Mouse (Mus musculus) embryonic fibroblast, embryonic 13.5 days (primary cell): ENCODE data around the gene Piwil1. TPM values are rescaled to one million over a fixed set of nuclear protein-coding genes. Genes with fewer than 3 reads are reported as not detected.
"Not testable (repeated sequence)": the region's sequence is repeated elsewhere in the genome, so short reads cannot be mapped to it uniquely, and the experiment has no call there.

Experiments used
- H3K27ac ChIP-seq: 2 replicates; pipeline ENCODE4 v1.5.1; 2012; ENCODE audit warnings: low read length, control low read depth, inconsistent platforms; ENCODE audit not compliant: insufficient read depth
- H3K4me1 ChIP-seq: 2 replicates; pipeline ENCODE4 v1.6.1; 2011; ENCODE audit warnings: low read length; ENCODE audit not compliant: control insufficient read depth, insufficient read depth
- H3K4me3 ChIP-seq: 2 replicates; pipeline ENCODE4 v1.5.1; 2011; ENCODE audit warnings: mild to moderate bottlenecking, control low read depth, low read length; ENCODE audit not compliant: insufficient read depth
- CTCF ChIP-seq: IDR thresholded peaks from 2 replicates; pipeline ENCODE4 v1.5.1; 2011; ENCODE audit warnings: mild to moderate bottlenecking, control low read depth, low read length, moderate library complexity, borderline replicate concordance; ENCODE audit not compliant: insufficient read depth
- POLR2A ChIP-seq: IDR thresholded peaks from 2 replicates; pipeline ENCODE4 v1.6.1; 2011; ENCODE audit warnings: low read depth, mild to moderate bottlenecking, control low read depth, low read length, moderate library complexity
- polyA plus RNA-seq: library from polyadenylated mRNA; stranded (reverse); fragments of >200 nt; gene quantifications from 2 replicates; pipeline ENCODE4 v1.2.4, GENCODE M21; 2011; ENCODE audit warnings: low read depth; ENCODE audit not compliant: missing spikeins, insufficient read length

Gene Piwil1
- polyA plus RNA-seq, 1 experiment = not detected

DNA sequence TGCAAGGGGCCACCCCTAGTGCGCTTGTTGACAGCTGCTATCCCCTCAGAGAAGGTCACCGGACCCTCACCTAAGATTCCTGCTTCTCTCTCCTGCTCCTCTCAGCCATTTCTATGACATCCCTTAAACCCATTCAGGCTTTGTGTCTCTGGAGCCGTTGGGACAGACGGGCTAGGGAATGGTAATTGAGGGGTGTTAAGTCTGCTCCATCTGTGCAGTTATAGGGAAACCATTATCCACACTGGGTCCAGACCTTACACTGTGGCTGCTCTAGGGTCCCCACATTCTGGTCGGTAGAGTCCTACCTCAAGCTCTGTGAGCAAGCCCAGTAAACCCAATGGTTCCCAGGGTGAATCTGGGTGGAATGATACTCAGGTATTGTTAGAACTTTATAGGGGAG lies 6.6 kb downstream of the Piwil1 start:
- no peak for TF ChIP-seq CTCF
- no peak for TF ChIP-seq POLR2A
- Histone ChIP-seq H3K4me3 (no peak overlapping the region), H3K27ac (no peak overlapping the region), H3K4me1 (no peaks in the 10 kb centered on the region)

GRCm38 (mm10) chr5:128710596-128710995 lies 8.3 kb downstream of the Piwil1 start:
- H3K27ac ChIP-seq = no peak overlapping the region
- TF ChIP-seq POLR2A = no peak
- TF ChIP-seq CTCF = no peak
- H3K4me3 ChIP-seq = no peak overlapping the region
- H3K4me1 ChIP-seq = no peaks in the 10 kb centered on the region

DNA sequence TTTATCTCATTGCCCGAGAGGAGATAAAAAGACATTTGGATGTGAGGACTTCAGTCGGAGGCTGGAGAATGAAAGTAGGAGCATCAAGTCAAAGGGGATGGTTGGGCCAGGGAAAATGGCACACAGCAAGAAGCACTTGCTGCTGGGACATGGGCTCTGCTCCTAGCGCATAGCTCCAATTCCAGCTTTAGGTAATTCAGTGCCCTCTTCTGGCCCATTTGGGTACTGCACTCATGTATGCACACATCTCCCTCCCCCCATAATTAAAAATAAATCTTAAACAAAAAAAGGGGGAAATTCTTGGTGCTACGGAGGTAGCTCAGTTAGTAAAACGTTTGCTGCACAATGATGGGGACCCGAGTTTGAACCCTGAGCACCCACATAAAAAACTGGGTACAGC lies 9.5 kb downstream of the Piwil1 start:
- Histone ChIP-seq H3K4me3 (no peak overlapping the region), H3K27ac (no peak overlapping the region), H3K4me1 (no peaks in the 10 kb centered on the region)
- no peak for TF ChIP-seq POLR2A
- no peak for TF ChIP-seq CTCF

DNA sequence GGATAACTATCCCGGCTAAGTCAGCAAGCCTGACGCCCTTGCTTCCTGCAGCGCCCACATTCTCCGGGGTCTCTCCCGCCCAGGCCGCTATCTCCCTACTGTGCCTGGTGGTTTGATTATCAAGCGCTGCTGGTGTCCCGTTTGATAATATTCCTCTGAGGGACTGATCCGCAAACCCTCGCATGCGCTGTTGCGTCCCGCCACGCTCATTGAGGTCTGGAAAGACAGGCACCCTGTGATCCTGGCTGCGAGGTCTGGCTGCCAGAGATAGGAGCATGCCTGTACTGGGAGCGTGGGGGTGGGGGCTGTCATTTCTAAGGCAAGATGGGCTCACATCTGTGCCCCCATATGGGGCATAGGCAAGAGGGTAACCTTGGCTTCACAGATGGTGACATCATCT lies 12.8 kb downstream of the Piwil1 start:
- no peak overlapping the region for H3K27ac ChIP-seq
- H3K4me1 ChIP-seq = no peaks in the 10 kb centered on the region
- TF ChIP-seq POLR2A = no peak
- no peak overlapping the region for H3K4me3 ChIP-seq

DNA sequence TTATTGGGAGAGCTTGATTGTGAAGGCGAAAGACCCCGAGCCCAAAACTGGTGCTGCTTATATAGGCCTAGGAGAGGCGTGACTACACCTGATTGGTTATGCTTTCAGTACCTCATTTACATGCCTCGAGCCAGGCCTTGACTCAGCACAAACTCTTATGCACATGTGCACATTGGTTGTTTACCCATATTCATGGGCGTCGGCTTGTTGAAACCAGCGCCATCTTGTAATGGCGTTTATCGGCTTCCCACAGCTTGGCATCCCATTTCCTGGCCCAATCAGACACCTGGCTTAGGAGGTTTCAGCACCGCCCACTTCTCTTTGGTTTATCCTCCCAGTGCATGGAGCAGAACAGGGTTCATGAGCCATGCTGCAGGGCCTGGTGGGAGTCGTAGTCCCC lies 18.1 kb downstream of the Piwil1 start:
- H3K27ac ChIP-seq, H3K4me1 ChIP-seq, H3K4me3 ChIP-seq: not testable (repeated sequence)

DNA sequence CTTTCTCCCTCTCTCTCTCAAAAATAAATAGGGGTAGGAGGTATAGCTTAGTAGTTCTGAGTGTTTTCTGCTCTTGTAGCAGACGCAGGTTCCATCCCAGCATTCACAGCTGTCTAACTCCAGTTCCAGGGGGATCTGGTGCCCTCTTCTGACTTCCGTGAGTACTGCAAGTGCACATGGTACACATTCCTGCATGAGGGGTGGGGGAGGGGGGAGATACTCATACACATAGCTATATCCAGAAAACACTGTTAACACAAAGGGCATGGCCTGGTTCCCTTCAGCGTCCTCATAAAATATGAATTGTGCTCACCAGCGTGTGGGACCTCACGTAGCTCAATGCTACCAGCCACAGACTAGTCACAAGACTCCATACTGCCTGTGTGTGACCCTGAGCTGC lies 27.0 kb downstream of the Piwil1 start:
- H3K27ac ChIP-seq = no peak overlapping the region
- TF ChIP-seq CTCF (no peak), POLR2A (no peak)
- H3K4me1 ChIP-seq = no peaks in the 10 kb centered on the region

GRCm38 (mm10) chr5:128730634-128731033 lies 28.3 kb downstream of the Piwil1 start:
- Histone ChIP-seq H3K4me3 (no peak overlapping the region), H3K4me1 (no peaks in the 10 kb centered on the region), H3K27ac (no peak overlapping the region)
- TF ChIP-seq CTCF (0 out of 2 replicates have a peak, but pooled peaks have one; percentile 20), POLR2A (no peak)

More for the DNA sequence above, 27.0 kb downstream of the Piwil1 start:
- no peak overlapping the region for H3K4me3 ChIP-seq

GRCm38 (mm10) chr5:128732416-128733014 lies 30.2 kb downstream of the Piwil1 start:
- no peak overlapping the region for H3K27ac ChIP-seq
- no peaks in the 10 kb centered on the region for H3K4me1 ChIP-seq
- no peak overlapping the region for H3K4me3 ChIP-seq
- no peak for TF ChIP-seq POLR2A
- no peak for TF ChIP-seq CTCF

DNA sequence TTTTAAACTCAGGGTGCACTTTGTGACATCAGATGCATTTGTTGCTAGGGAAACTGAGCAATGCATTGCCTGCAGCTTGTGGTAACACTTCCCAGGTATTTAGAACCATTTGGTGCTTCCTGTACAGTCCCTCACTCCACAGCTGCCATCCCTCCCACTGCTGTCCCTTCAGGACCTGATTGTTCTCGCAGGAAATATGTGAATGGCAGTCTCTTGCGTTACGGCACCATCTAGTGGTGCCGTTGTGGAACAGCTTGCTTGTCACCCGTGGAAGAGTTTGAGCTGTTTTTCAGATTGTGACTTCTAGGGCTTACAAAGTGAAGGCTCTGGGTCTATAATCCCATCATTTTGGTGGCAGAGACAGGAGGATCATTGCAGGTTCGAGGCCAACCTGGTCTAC lies 31.6 kb downstream of the Piwil1 start:
- peak; percentile 74; the same call in 1 of the 2 replicates for TF ChIP-seq CTCF
- TF ChIP-seq POLR2A = no peak
- Histone ChIP-seq H3K4me3 (no peak overlapping the region), H3K27ac (no peak overlapping the region), H3K4me1 (no peaks in the 10 kb centered on the region)

DNA sequence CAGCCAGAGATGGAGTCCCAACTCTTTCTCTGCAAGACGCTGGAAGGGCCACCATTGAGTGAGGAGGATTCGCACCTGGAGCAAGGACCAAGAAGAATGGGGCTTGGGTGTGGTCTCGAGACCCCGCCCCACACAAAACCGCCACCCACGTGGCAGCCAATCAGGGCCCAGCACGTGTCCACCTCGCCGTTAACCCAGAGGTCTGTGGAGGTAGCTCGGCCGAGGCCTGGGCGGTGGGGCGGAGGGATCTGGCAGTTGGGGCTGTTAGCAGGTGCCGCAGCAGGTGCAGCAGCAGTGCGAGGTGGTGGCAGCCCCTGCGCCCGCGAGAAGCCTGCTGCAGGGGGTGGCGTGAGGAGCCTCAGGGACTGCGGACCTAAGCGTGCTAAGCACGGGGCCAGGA lies 33.6 kb downstream of the Piwil1 start:
- H3K27ac ChIP-seq = no peak overlapping the region
- TF ChIP-seq POLR2A (no peak), CTCF (no peak)
- no peak overlapping the region for H3K4me3 ChIP-seq
- no peaks in the 10 kb centered on the region for H3K4me1 ChIP-seq
